Mouse (Mus musculus) liver, embryonic 14.5 days (tissue): Measurements from ENCODE around the gene Chn2.

Experiments
- CTCF ChIP-seq: IDR thresholded peaks from 2 replicates; pipeline ENCODE4 v1.5.1; 2016; ENCODE audit warnings: antibody characterized with exemption, low read depth, control low read depth
- EP300 ChIP-seq: IDR thresholded peaks from 2 replicates; pipeline ENCODE4 v1.6.1; 2016; ENCODE audit warnings: antibody characterized with exemption, low read depth

DNA sequence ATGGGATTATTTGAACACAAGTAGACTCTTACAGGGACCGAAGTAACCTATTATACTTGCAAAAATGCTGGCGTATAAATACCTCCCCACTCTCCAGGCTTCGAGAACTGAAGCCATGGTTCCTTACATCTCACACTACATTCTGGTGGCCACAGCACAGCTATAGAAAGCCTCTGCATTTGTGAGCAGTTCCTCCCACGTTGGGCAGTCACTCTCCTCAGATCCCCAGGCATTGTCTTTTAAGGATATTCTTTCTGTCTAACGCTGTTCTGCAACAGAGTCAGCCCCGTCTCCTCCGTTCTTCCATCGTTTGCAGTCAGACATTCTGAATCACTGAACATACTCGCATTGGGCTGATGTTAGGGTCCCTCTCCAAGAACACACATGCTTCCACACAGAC is 98.8 kb downstream of the Chn2 start:
- TF ChIP-seq CTCF (no peak), EP300 (no peak)
